Mouse (Mus musculus) neutrophil, adult 83 days (primary cell): ENCODE data around the gene Dnm1l. TPM values are rescaled to one million over a fixed set of nuclear protein-coding genes. Genes with fewer than 3 reads are reported as not detected.

ENCODE experiments used
- total RNA-seq, 2 experiments: library from RNA; stranded (reverse); gene quantifications; one replicate each; pipeline ENCODE4 v1.2.4; 2023

The Dnm1l gene
- total RNA-seq: 10 to 100 TPM; 30.0 to 33.3 TPM

DNA sequence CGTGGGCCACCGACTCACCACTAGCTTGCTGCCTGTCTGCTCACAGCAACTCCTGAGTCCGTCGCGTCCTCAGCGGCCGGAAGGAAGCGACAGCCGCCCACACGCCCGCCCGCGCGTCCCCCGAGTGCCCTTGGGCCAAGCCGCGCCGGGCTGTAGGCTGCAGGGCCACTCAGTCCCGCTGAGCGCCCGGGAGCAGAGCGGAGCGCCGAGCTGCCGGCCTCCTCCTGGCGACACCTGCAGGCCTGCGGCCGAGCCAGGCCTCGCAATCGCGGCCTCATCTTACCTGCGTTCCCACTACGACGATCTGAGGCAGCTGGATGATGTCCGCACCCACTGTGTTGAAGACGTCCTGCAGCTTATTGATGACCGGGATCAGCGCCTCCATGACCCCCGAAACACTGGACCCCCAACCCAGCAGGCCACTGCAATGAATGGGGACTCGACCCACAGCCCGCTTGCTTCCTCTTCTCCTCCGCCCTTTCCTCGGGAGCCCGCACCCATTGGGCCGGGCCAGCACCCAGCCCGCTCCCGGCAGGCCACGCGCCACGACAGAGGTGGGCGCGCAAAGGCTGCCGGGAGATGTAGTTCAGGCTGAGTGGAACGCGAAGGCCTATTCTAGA is at the start of gene Dnm1l:
Dnm1l (minus strand) TSS at position 479 of the 620 bp plus-strand sequence.

DNA sequence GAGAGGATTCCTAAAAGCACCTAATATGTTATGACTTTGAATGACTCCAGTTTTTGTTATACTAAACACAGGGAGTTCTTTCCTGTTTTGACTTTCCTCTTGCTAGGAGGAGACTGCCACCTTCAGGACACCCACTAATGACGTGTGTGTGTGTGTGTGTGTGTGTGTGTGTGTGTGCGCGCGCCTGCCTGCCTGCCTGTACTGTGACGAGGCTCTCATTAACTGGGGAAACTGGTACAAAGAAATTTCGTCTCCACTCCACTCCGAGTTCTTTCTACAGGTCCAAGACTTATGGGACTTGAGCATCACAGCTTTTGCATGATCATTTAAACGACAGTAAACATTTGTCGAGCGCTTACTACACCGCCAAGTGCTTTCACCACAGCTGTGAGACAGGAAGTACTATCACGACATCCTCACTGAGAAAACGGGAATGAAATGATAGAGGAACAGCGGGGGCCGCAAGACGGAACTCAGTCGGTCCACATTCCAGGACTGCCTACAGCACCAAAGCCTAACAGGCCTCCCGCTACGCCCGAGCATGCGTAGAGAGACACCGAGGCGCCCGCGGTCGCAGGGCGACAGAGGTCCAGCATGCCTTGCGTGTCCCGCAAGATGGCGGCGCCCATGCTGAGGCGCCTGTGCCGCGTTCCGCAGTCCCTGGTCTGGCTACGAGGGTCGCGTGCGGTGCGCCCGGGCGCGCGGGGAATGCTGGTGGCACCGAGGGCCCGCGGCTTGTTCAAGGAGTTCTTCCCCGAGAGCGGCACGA is 56.2 kb downstream of the Dnm1l start, which contains the start of gene Yars2:
Yars2 (plus strand) TSS at position 597 of the 769 bp plus-strand sequence.

Other genes starting within 250 kb of the Dnm1l start
- not detected for gene Pkp2, start 145.6 kb downstream of the Dnm1l start, total RNA-seq
- gene Yars2, start 56.0 kb downstream of the Dnm1l start, total RNA-seq: 10 to 100 TPM; 10.3 to 12.4 TPM
- 100 to 1,000 TPM; 114 to 139 TPM for gene Fgd4, start 241.6 kb upstream of the Dnm1l start, total RNA-seq